Mouse (Mus musculus) thymus, adult 2 months (tissue): ENCODE measurements around the gene Il2rg. TPM values are rescaled to one million over a fixed set of nuclear protein-coding genes. Genes with fewer than 3 reads are reported as not detected.

ENCODE experiments used
- DNase-seq: peaks from one replicate; pipeline ENCODE4 v3.0.0; 2021
- H3K27ac ChIP-seq: fragments of 200-500 bp; 2 replicates; pipeline ENCODE4 v1.5.1; 2012; ENCODE audit warnings: low read length, control low read depth; ENCODE audit not compliant: control insufficient read depth, insufficient read depth
- H3K27me3 ChIP-seq: fragments of 200-500 bp; 2 replicates; pipeline ENCODE4 v1.6.1; 2012; ENCODE audit warnings: mild to moderate bottlenecking, low read length, moderate library complexity, mixed read lengths; ENCODE audit not compliant: control insufficient read depth, insufficient read depth
- H3K36me3 ChIP-seq: fragments of 200-500 bp; 2 replicates; pipeline ENCODE4 v1.6.1; 2012; ENCODE audit warnings: mild to moderate bottlenecking, low read length, moderate library complexity; ENCODE audit not compliant: control insufficient read depth, insufficient read depth
- H3K4me1 ChIP-seq: fragments of 200-500 bp; replicated peaks from 2 replicates; pipeline ENCODE4 v1.6.1; 2012; ENCODE audit warnings: low read length; ENCODE audit not compliant: control insufficient read depth, insufficient read depth
- H3K4me3 ChIP-seq: fragments of 200-500 bp; 2 replicates; pipeline ENCODE4 v1.5.1; 2012; ENCODE audit warnings: mild to moderate bottlenecking, low read length, control low read depth, moderate library complexity; ENCODE audit not compliant: control insufficient read depth, insufficient read depth
- CTCF ChIP-seq: fragments of 200-500 bp; IDR thresholded peaks from 2 replicates; pipeline ENCODE4 v1.5.1; 2012; ENCODE audit warnings: mild to moderate bottlenecking, control low read depth, low read length, moderate library complexity, borderline replicate concordance; ENCODE audit not compliant: control insufficient read depth, poor library complexity, insufficient read depth; ENCODE audit errors: extremely low read depth
- POLR2A ChIP-seq: fragments of 200-500 bp; IDR thresholded peaks from 2 replicates; pipeline ENCODE4 v1.6.1; 2012; ENCODE audit warnings: mild to moderate bottlenecking, low read length, control low read depth, moderate library complexity; ENCODE audit not compliant: control insufficient read depth, poor library complexity, insufficient read depth; ENCODE audit errors: extremely low read depth
- WGBS: fragments of 180-500 bp; shearing (Covaris S2); methylation state at CpG from one replicate; pipeline ENCODE4 v1.1.7; 2018; 5-methylcytosine and 5-hydroxymethylcytosine counted together
- polyA plus RNA-seq: library from polyadenylated mRNA; depleted of rRNA; stranded (reverse); fragments of >200 nt; gene quantifications from 2 replicates; pipeline ENCODE4 v1.2.3, GENCODE M21; 2012

The Il2rg gene
- polyA plus RNA-seq, 1 experiment = 430 TPM

- Histone ChIP-seq H3K27ac (no peak overlapping the region), H3K27me3 (no peaks in the 10 kb centered on the region), H3K4me1 (no peaks in the 10 kb centered on the region), H3K4me3 (no peak overlapping the region), H3K36me3 (no peaks in the 10 kb centered on the region; the same call in 1 of the 2 replicates)
- TF ChIP-seq CTCF (no peak), POLR2A (no peak)
- WGBS = 53% methylated on average over 9 of the region's 13 CpGs
- no peak for DNase-seq
Measured at GRCm38 (mm10) chrX:101299473-101300426, 31.7 kb upstream of the Il2rg start.

GRCm38 (mm10) chrX:101299055-101299454 lies 31.0 kb upstream of the Il2rg start, which contains the start of gene Nlgn3:
Nlgn3 (plus strand) TSS chrX:101299168.
- no peaks in the 10 kb centered on the region for H3K27me3 ChIP-seq
- H3K4me3 ChIP-seq = no peak within 1 kb of the TSS
- WGBS = 18% methylated on average over 6 of the region's 24 CpGs
- no peaks in the 10 kb centered on the region for H3K4me1 ChIP-seq
- TF ChIP-seq POLR2A = no peak
- no peak for TF ChIP-seq CTCF
- H3K27ac ChIP-seq = no peak within 1 kb of the TSS
- H3K36me3 ChIP-seq = peaks cover 3% of the 10 kb centered on the region; the same call in 1 of the 2 replicates
- no peak for DNase-seq

GRCm38 (mm10) chrX:101290111-101290510 lies 22.1 kb upstream of the Il2rg start:
- no peaks in the 10 kb centered on the region for H3K27me3 ChIP-seq
- no peaks in the 10 kb centered on the region for H3K4me1 ChIP-seq
- no peak overlapping the region for H3K27ac ChIP-seq
- no peak for DNase-seq
- TF ChIP-seq CTCF (no peak), POLR2A (no peak)
- WGBS = 94% methylated on average over 10 of the region's 10 CpGs
- H3K4me3 ChIP-seq = no peak overlapping the region
- H3K36me3 ChIP-seq = peaks cover 67% of the 10 kb centered on the region

GRCm38 (mm10) chrX:101289037-101289436 lies 21.0 kb upstream of the Il2rg start:
- Histone ChIP-seq H3K4me1 (no peaks in the 10 kb centered on the region), H3K27ac (no peak overlapping the region), H3K4me3 (no peak overlapping the region), H3K27me3 (no peaks in the 10 kb centered on the region), H3K36me3 (peaks cover 67% of the 10 kb centered on the region)
- TF ChIP-seq CTCF = no peak
- no peak for TF ChIP-seq POLR2A
- DNase-seq = no peak
- WGBS = 97% methylated on average over 7 of the region's 7 CpGs

- Histone ChIP-seq H3K4me1 (no peaks in the 10 kb centered on the region), H3K27me3 (no peaks in the 10 kb centered on the region), H3K4me3 (no peak overlapping the region), H3K36me3 (peaks cover 62% of the 10 kb centered on the region), H3K27ac (no peak overlapping the region)
- DNase-seq = no peak
- 97% methylated on average over 6 of the region's 6 CpGs for WGBS
- TF ChIP-seq CTCF (no peak), POLR2A (no peak)
Measured at GRCm38 (mm10) chrX:101288432-101288831, 20.4 kb upstream of the Il2rg start.

- H3K4me3 ChIP-seq = no peak overlapping the region
- 93% methylated on average over 3 of the region's 3 CpGs for whole genome bisulfite sequencing
- no peaks in the 10 kb centered on the region for H3K4me1 ChIP-seq
- H3K27me3 ChIP-seq = no peaks in the 10 kb centered on the region
- TF ChIP-seq POLR2A (no peak), CTCF (no peak)
- no peak for DNase-seq
- H3K36me3 ChIP-seq = peaks cover 53% of the 10 kb centered on the region
- no peak overlapping the region for H3K27ac ChIP-seq
Measured at GRCm38 (mm10) chrX:101287543-101287942, 19.5 kb upstream of the Il2rg start.
